Mouse (Mus musculus) right cerebral cortex, postnatal 25 days (tissue): Measurements from ENCODE around the gene Mlph.

Experiments
- DNase-seq: peaks from one replicate; pipeline ENCODE4 v3.0.0; 2022

The Mlph gene

GRCm38 (mm10) chr1:90909631-90910152 is 5.2 kb upstream of the Mlph start:
- DNase-seq = no peak

- no peak for DNase-seq
Observed at GRCm38 (mm10) chr1:90913231-90913630, 1.7 kb upstream of the Mlph start.

- DNase-seq = no peak
Observed at GRCm38 (mm10) chr1:90917509-90917908, 2.6 kb downstream of the Mlph start.

- DNase-seq = no peak
Observed at GRCm38 (mm10) chr1:90921687-90922086, 6.8 kb downstream of the Mlph start.

- no peak for DNase-seq
Observed at GRCm38 (mm10) chr1:90926030-90926429, 11.1 kb downstream of the Mlph start.

- no peak for DNase-seq
Observed at GRCm38 (mm10) chr1:90927308-90927707, 12.4 kb downstream of the Mlph start.

- no peak for DNase-seq
Observed at GRCm38 (mm10) chr1:90927929-90928574, 13.2 kb downstream of the Mlph start.

- peak; percentile 74 for DNase-seq
Observed at GRCm38 (mm10) chr1:90928575-90928934, 13.7 kb downstream of the Mlph start.

GRCm38 (mm10) chr1:90933001-90933400 is 18.1 kb downstream of the Mlph start:
- no peak for DNase-seq

- no peak for DNase-seq
Observed at GRCm38 (mm10) chr1:90936990-90937389, 22.1 kb downstream of the Mlph start.

GRCm38 (mm10) chr1:90939980-90940379 is 25.1 kb downstream of the Mlph start:
- no peak for DNase-seq

- no peak for DNase-seq
Observed at GRCm38 (mm10) chr1:90945171-90945570, 30.3 kb downstream of the Mlph start.

- no peak for DNase-seq
Observed at GRCm38 (mm10) chr1:90947252-90947651, 32.4 kb downstream of the Mlph start.

- DNase-seq = no peak
Observed at GRCm38 (mm10) chr1:90949309-90949708, 34.4 kb downstream of the Mlph start.

- no peak for DNase-seq
Observed at GRCm38 (mm10) chr1:90951670-90952069, 36.8 kb downstream of the Mlph start.

GRCm38 (mm10) chr1:90952808-90953207 is 37.9 kb downstream of the Mlph start, which contains the start of gene Prlh:
Gene Prlh, plus strand, starts transcription at chr1:90953108.
- DNase-seq = no peak

- no peak for DNase-seq
Observed at GRCm38 (mm10) chr1:90953688-90954087, 38.8 kb downstream of the Mlph start.

GRCm38 (mm10) chr1:90956245-90957096 is 41.6 kb downstream of the Mlph start:
- peak; percentile 39 for DNase-seq

GRCm38 (mm10) chr1:90962526-90962925 is 47.6 kb downstream of the Mlph start:
- DNase-seq = no peak

- no peak for DNase-seq
Observed at GRCm38 (mm10) chr1:90962994-90963393, 48.1 kb downstream of the Mlph start.

GRCm38 (mm10) chr1:90967583-90967982 is 52.7 kb downstream of the Mlph start:
- no peak for DNase-seq

- no peak for DNase-seq
Observed at GRCm38 (mm10) chr1:90968649-90969048, 53.8 kb downstream of the Mlph start.

GRCm38 (mm10) chr1:90969347-90969784 is 54.5 kb downstream of the Mlph start, which contains the start of gene Rab17:
Gene Rab17, minus strand, starts transcription at chr1:90969661.
- DNase-seq = no peak

- DNase-seq = no peak
Observed at GRCm38 (mm10) chr1:90969881-90970390, 55.1 kb downstream of the Mlph start.
